Mouse (Mus musculus): ENCODE data around the gene Clcn6. TPM values are rescaled to one million over a fixed set of nuclear protein-coding genes. Genes with fewer than 3 reads are reported as not detected.

Clcn6 gene
- polyA plus RNA-seq, 1 experiment from 2014 or later = 32.8 TPM

DNA sequence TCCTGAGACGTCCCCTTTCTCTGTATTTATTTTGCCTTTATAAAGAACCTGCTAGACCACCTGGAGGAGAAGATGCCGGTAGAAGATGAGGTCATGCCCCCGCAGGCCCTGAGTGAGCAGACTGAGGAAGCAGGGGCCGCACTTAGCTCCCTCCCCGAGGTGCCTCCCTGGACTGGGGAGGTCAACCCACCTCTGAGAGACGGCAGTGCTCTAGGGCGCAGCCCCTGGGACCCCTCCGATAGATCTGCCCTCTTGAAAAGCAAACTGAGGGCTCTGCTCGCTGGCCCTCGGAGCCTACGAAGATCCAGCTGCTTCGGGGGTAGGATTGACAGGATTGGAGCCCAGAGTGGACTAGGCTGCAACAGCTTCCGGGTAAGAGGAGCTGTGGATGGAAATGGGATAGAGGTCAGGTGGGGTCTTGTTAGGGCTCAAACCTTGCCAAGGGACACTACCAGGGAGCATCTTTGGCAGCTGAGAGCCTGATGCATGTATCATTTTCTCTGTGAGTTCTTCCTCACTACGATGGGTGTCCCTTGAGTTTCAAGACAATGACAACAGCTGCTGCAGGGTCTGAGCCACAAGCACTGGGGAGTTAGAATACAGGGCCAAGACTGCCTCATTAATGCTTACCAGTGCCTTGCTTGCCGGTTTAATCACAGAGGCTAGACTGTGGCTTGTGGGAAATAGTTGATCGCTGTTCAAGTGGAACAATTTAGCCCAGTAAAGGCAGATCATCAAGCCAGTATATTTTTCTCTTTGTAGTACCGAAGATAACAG, 37.4 kb downstream of the Clcn6 start:
- peak overlapping the region; percentile 9 for H3K27ac ChIP-seq (replicated peaks)
- no peak overlapping the region for H3K4me2 ChIP-seq
- WGBS = 60% methylated on average over 17 of the region's 17 CpGs
- H3K9me3 ChIP-seq = no peaks in the 10 kb centered on the region
- no peak overlapping the region for H3K9ac ChIP-seq
- H3K36me3 ChIP-seq = peaks cover 19% of the 10 kb centered on the region
- H3K4me1 ChIP-seq (replicated peaks) = peaks cover 24% of the 10 kb centered on the region
- peak; percentile 21; the same call in 1 of the 2 replicates for ATAC-seq (ENCODE audit: low FRiP score, low read depth)
- H3K27me3 ChIP-seq = no peaks in the 10 kb centered on the region
- no peak overlapping the region for H3K4me3 ChIP-seq

DNA sequence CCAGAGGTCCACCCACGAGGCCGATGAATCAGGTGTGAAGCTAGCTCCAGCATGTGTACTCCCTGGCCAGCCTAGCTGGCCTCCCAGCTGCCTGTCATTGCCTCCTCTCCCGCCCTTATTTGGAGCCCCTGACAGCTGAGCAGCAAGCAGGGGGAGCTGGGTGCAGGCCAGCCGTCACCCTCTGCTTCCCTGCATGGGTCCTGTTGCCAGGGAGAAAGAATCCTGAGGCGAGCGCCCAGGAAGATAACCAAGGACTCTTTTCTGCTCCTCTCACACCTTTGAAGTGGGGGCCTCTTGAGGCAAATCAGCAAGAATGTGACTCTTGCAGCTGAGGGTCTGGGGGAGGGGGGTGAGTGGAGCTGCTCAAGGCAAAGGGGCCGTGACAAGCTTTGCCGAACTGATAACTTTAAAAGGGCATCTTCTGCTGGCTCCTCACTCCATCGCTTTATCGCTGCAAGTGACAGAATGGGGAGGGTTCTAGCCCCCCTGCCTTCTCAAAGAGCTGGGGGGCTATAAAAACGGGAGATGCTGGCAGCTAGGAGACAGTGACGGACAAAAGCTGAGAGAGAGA, 38.3 kb downstream of the Clcn6 start, which contains the start of gene Nppa:
TSS of gene Nppa (plus strand) at position 521 of the 571 bp plus-strand sequence.
- no peak within 1 kb of the TSS for H3K4me2 ChIP-seq
- WGBS = 30% methylated on average over 12 of the region's 12 CpGs
- H3K36me3 ChIP-seq = peaks cover 10% of the 10 kb centered on the region
- H3K27me3 ChIP-seq = no peaks in the 10 kb centered on the region
- H3K4me1 ChIP-seq (replicated peaks) = peaks cover 24% of the 10 kb centered on the region
- no peak within 1 kb of the TSS for H3K9ac ChIP-seq
- no peak within 1 kb of the TSS for H3K4me3 ChIP-seq
- ATAC-seq (ENCODE audit: low FRiP score, low read depth) = peak; percentile 32; the same call in 1 of the 2 replicates
- H3K27ac ChIP-seq (replicated peaks) = peak within 1 kb of the TSS; percentile 9
- no peaks in the 10 kb centered on the region for H3K9me3 ChIP-seq

DNA sequence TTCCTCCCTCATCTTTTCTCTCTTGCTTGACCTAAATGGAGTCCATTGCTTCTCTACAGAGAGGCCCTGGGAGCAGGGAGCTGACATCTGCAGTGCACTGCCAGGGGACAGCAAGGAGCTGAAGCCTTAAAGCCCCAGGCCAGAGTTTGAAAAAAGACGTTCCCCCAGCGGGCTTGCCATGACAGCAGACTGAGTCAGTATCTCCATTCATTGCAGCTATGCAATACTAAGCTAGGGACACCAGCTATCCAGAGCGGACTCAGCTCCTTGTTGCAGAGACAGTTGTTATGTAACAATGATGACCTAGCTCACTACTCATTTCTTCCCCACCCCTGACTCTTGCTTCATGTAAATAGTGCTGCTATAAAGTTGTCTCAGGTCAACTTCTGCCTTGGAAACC, 43.3 kb downstream of the Clcn6 start:
- H3K4me1 ChIP-seq (replicated peaks) = peaks cover 5% of the 10 kb centered on the region
- no peak overlapping the region for H3K4me3 ChIP-seq
- no peak overlapping the region for H3K27ac ChIP-seq (replicated peaks)
- H3K9me3 ChIP-seq = no peaks in the 10 kb centered on the region
- no peak overlapping the region for H3K9ac ChIP-seq
- no peak for ATAC-seq (ENCODE audit: low FRiP score, low read depth)
- H3K27me3 ChIP-seq = no peaks in the 10 kb centered on the region
- 81% methylated on average over 3 of the region's 3 CpGs for WGBS
- H3K4me2 ChIP-seq = no peak overlapping the region
- no peaks in the 10 kb centered on the region for H3K36me3 ChIP-seq

DNA sequence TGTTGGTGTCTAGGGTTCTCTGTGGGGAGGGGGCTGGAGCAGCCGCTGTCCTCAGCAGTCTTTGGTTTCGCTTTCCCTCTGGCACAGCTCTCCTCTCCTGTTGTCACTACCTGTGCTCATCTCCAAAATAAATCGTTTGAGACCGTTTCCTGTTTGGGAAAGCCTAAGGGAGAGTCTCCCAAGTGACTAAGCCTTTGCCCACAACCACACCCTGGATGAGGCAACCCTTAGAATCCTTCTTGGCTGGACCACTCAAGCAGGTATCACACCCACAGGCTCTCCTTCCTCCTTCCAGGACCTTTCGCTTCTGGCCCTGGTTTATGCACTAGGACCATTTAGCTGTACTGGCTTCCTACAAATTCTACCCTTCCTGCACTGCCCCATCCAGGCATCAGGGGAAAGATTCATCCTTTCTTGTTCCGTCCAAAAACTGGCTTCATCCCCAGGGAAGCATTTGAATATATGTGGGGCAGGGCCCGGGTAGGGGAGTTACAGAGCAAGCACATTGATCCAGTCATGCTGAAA, 45.0 kb downstream of the Clcn6 start:
- no peak overlapping the region for H3K27ac ChIP-seq (replicated peaks)
- no peaks in the 10 kb centered on the region for H3K9me3 ChIP-seq
- no peak overlapping the region for H3K4me3 ChIP-seq
- no peaks in the 10 kb centered on the region for H3K27me3 ChIP-seq
- 64% methylated on average over 7 of the region's 7 CpGs for WGBS
- no peaks in the 10 kb centered on the region for H3K36me3 ChIP-seq
- no peak for ATAC-seq (ENCODE audit: low FRiP score, low read depth)
- no peaks in the 10 kb centered on the region for H3K4me1 ChIP-seq (replicated peaks)
- no peak overlapping the region for H3K4me2 ChIP-seq
- no peak overlapping the region for H3K9ac ChIP-seq

DNA sequence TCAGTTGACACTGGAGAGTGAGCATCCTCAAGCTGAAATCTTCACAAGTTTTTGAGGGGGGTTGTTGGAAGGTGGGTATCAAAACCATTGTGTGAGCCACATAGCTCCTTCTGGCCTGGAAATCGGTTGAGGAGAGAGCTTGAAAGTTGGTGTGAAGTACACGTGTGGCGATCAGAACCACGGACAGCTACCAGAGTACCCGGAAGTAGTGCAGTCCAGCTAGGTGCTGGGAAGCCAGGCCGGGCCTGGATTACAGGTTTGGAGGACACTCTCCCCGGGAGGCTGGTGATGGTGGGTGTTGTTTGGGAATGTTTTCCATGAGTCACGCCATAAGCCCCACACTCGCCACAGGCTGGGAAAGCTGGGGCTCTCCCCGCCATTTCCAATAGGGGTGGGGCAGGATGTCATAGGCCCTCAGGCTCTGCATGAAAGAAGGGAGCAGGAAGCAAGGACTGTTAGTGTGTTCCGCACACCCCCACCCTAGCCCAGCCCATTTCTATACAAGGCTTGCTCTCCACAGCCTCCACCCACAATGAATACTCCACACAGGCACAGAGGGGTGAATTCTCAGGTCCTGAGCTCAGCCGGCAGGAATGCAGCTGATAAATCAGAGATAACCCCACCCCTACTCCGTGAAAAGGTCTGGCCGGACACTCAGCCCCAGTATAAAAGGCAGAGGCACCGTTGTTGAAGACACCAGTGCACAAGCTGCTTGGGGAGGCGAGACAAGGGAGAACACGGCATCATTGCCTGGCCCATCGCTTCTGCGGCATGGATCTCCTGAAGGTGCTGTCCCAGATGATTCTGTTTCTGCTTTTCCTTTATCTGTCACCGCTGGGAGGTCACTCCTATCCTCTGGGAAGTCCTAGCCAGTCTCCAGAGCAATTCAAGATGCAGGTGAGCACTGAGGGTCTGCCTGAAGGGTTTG, 53.2 kb downstream of the Clcn6 start, which contains the start of gene Nppb:
TSS of gene Nppb (plus strand) at position 584 of the 928 bp plus-strand sequence.
- Histone ChIP-seq H3K27ac (replicated peaks) (no peak within 1 kb of the TSS), H3K9me3 (no peaks in the 10 kb centered on the region), H3K4me3 (no peak within 1 kb of the TSS), H3K27me3 (no peaks in the 10 kb centered on the region), H3K4me2 (no peak within 1 kb of the TSS), H3K36me3 (no peaks in the 10 kb centered on the region), H3K4me1 (replicated peaks) (no peaks in the 10 kb centered on the region), H3K9ac (no peak within 1 kb of the TSS)
- no peak for ATAC-seq (ENCODE audit: low FRiP score, low read depth)
- WGBS = 43% methylated on average over 20 of the region's 20 CpGs

DNA sequence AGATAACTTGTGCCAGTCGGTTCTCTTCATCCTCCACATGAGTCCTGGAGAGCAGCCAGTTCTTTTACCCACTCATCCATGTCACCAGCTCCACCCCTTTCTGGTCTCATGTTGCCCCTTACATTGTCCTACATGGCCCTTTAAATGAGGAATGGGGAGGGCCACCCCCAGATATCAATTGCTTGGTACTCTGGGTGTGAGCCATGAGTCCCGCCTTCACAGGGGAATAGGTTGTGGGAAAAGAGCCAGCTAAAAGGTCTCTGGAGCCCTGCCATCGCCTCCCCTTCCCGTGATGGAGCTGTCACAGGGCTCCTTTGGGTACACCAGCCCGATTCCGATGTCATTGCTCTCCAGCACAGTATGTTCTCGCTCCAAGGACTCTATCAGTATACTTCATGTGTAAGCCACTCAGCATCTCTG, 59.2 kb downstream of the Clcn6 start:
- no peaks in the 10 kb centered on the region for H3K9me3 ChIP-seq
- no peaks in the 10 kb centered on the region for H3K4me1 ChIP-seq (replicated peaks)
- no peak overlapping the region for H3K4me3 ChIP-seq
- no peak overlapping the region for H3K9ac ChIP-seq
- no peaks in the 10 kb centered on the region for H3K27me3 ChIP-seq
- H3K27ac ChIP-seq (replicated peaks) = no peak overlapping the region
- ATAC-seq (ENCODE audit: low FRiP score, low read depth) = no peak
- 51% methylated on average over 7 of the region's 7 CpGs for WGBS
- H3K36me3 ChIP-seq = no peaks in the 10 kb centered on the region
- no peak overlapping the region for H3K4me2 ChIP-seq

DNA sequence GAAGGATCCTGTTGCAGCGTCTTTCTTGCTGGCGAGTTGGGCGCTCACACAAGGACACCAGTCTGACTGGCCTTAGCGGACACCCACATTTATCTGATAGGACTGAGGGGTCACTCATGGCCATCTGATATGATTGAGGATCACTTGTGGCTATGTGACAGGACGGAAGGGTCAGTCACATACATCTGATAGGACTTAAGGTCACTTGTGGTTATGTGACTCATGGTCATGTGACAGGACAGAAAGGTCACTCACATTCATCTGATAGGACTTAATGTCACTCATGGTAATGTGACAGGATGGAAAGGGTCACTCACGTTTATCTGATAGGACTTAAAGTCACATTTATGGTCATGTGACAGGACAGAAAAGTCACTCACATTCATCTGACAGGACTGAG, 60.2 kb downstream of the Clcn6 start:
- no peaks in the 10 kb centered on the region for H3K27me3 ChIP-seq
- H3K27ac ChIP-seq (replicated peaks) = no peak overlapping the region
- no peaks in the 10 kb centered on the region for H3K4me1 ChIP-seq (replicated peaks)
- no peaks in the 10 kb centered on the region for H3K9me3 ChIP-seq
- no peak overlapping the region for H3K9ac ChIP-seq
- 93% methylated on average over 6 of the region's 6 CpGs for WGBS
- no peaks in the 10 kb centered on the region for H3K36me3 ChIP-seq
- no peak overlapping the region for H3K4me3 ChIP-seq
- H3K4me2 ChIP-seq = no peak overlapping the region
- ATAC-seq (ENCODE audit: low FRiP score, low read depth) = no peak

DNA sequence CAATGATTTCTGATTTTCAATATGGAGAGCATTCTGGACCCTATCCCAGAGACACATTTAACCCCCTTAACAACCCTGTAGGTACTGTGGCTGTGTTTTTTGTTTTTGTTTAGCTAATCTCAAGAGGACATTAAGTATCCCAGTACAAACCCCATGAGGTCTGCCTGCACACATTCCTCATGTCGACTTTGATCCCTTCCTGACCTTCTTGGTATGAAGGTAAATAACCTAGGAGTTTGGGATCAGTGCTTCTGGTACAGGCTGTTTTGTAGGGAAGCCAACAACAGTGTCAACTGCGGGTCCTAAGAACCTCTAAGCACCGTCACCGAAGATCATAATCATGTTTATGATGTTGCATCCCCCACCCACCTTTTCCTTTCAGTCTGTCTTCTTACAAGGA, 60.9 kb downstream of the Clcn6 start:
- ATAC-seq (ENCODE audit: low FRiP score, low read depth) = no peak
- Histone ChIP-seq H3K36me3 (no peaks in the 10 kb centered on the region), H3K4me3 (no peak overlapping the region), H3K4me2 (no peak overlapping the region), H3K27me3 (no peaks in the 10 kb centered on the region), H3K4me1 (replicated peaks) (no peaks in the 10 kb centered on the region), H3K9me3 (no peaks in the 10 kb centered on the region), H3K27ac (replicated peaks) (no peak overlapping the region), H3K9ac (no peak overlapping the region)
- WGBS = 84% methylated on average over 4 of the region's 4 CpGs

DNA sequence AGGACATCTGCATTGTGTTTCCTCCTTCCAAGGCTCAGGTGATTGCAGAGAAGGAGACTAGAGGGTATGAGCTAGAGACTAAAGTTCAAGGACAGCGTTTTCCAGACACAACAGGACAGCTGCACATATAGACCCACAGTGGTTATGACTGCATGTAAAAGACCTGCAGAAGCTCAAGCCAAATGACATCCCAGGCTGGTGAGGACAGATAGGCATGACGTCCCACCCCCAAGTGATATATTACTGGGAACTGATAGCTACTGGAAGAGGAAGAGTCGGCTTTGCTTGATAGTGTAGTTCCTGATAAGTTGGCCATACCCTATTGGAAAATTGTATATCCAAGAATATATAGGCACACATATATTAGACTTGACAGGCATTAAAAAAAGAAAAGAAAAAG, 62.4 kb downstream of the Clcn6 start:
- no peak overlapping the region for H3K4me2 ChIP-seq
- no peak overlapping the region for H3K9ac ChIP-seq
- no peaks in the 10 kb centered on the region for H3K27me3 ChIP-seq

DNA sequence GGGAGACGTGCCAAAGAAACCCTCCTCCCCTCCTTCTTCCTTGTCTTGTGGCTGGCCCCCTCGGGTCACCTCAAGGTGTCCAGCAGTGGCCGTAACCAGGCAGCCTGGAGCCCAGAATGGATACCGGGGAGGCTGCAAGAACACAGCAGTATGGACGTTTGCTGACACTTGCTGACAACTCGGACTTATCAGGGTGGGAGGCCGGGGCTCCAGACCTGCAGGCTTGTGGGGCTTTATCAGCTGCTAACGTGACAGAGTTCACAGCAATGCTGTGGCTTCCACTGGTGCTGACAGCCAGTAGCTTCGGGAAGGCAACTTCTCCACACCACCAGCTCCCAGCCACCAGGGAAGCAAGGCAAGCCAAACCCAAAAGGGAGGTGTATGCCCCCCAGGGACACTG, 69.3 kb downstream of the Clcn6 start:
- ATAC-seq (ENCODE audit: low FRiP score, low read depth) = no peak
- Histone ChIP-seq H3K9me3 (no peaks in the 10 kb centered on the region), H3K27me3 (no peaks in the 10 kb centered on the region), H3K36me3 (no peaks in the 10 kb centered on the region), H3K9ac (no peak overlapping the region), H3K27ac (replicated peaks) (no peak overlapping the region), H3K4me1 (replicated peaks) (no peaks in the 10 kb centered on the region), H3K4me3 (no peak overlapping the region), H3K4me2 (no peak overlapping the region)
- 55% methylated on average over 9 of the region's 9 CpGs for whole genome bisulfite sequencing

More for the DNA sequence above, 62.4 kb downstream of the Clcn6 start:
- no peak overlapping the region for H3K4me3 ChIP-seq
- H3K36me3 ChIP-seq = no peaks in the 10 kb centered on the region
- no peak for ATAC-seq (ENCODE audit: low FRiP score, low read depth)
- no peaks in the 10 kb centered on the region for H3K4me1 ChIP-seq (replicated peaks)
- no peaks in the 10 kb centered on the region for H3K9me3 ChIP-seq
- 86% methylated on average over 3 of the region's 3 CpGs for WGBS
- H3K27ac ChIP-seq (replicated peaks) = no peak overlapping the region

DNA sequence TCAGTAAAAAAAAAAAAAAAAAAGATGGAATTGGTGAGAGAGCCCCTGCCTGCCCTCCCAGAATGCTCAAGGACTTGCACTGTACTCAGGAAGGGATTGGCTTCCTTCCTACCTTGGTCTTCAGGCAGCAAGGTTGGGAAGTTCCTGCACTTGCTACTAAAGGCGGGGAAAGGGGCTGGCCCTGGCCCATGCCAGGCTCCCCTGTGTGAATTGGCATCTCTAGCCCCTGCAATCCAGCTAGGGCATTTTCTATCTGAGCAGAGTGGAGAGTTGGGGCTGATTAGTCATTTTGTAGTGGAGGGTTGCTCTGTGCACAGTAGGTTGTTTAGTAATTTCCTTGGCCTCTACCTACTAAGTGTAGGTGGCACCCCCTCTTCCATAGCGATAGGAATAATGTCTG, 69.8 kb downstream of the Clcn6 start:
- Histone ChIP-seq H3K9ac (no peak overlapping the region), H3K4me1 (replicated peaks) (no peaks in the 10 kb centered on the region), H3K4me2 (no peak overlapping the region), H3K36me3 (no peaks in the 10 kb centered on the region), H3K9me3 (no peaks in the 10 kb centered on the region), H3K4me3 (no peak overlapping the region), H3K27me3 (no peaks in the 10 kb centered on the region), H3K27ac (replicated peaks) (no peak overlapping the region)
- ATAC-seq (ENCODE audit: low FRiP score, low read depth) = no peak
- 74% methylated on average over 2 of the region's 2 CpGs for WGBS

DNA sequence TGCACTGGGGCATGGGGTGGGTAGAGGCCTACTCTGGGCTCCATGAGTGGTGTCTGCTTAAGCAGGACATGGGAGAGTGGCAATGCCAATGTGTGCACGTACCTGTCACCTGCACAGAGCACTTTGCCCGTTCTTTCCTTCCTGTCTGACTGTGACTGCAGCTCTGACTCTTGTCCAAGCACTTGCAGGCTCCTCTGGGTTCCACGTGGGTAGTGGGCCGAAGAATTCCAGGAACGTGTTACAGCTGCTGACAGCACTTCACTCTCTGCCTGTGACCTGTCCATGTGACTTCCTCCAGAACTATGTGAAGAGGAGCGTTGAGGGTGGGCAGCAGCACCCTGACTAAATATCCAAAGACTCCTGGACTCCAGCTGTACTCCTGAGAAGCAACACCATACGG, 72.9 kb downstream of the Clcn6 start:
- Histone ChIP-seq H3K4me2 (no peak overlapping the region), H3K4me1 (replicated peaks) (no peaks in the 10 kb centered on the region), H3K27me3 (no peaks in the 10 kb centered on the region), H3K4me3 (no peak overlapping the region), H3K9ac (no peak overlapping the region), H3K9me3 (no peaks in the 10 kb centered on the region), H3K36me3 (no peaks in the 10 kb centered on the region), H3K27ac (replicated peaks) (no peak overlapping the region)
- WGBS = 85% methylated on average over 7 of the region's 7 CpGs
- no peak for ATAC-seq (ENCODE audit: low FRiP score, low read depth)

All from hindbrain, embryonic 15.5 days (tissue).